Mouse (Mus musculus) left cerebral cortex, adult 8-10 months (tissue): ENCODE measurements at regions not wholly inside any gene's neighbourhood (a gene's known extent, or its start where the extent isn't known, plus 50 kb on each side); places are given as distances from the start of the nearest gene placed in this dataset.

Source experiments
- DNase-seq, 2 experiments: peaks; one replicate each; pipeline ENCODE4 v3.0.0; 2022; ENCODE audit warnings: low spot score in 2 of 2

DNA sequence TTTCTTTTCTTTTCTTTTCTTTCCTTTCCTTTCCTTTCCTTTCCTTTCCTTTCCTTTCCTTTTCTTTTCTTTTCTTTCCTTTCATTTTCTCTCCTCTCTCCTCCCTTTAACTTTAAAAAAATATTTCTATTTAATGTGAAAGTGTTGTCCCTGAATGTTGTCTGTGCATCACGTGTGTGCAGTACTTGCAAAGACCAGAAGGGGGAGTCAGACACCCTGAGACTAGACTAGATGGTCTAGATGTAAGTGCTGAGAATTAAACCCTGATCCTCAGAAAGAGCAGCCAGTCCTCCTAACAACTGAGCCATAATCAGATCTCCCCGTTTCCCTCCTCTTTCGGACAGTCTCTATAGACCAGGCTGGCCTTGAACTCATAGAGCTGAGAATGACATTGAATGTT lies 151.7 kb downstream of the Mtx2 start:
- no peak for DNase-seq

DNA sequence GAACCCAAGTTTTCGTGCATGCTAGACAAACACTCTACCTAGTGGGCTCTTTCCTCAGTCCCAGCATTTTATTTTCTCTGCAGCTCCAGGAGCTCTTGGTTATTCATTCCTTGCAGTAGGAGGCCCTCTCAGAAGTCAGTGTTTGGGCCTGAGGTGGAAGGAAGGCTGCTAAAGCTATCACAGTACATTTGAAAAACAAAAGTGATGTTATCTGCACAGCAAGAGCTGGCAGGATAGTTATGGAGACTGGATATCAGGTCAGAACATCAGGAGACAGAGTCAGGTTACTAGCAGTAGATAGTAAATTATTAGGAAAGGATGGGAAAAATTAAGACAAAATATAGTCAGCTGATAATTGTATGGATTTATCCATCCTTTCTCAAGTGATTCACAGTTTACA lies 152.2 kb downstream of the Mtx2 start:
- no peak for DNase-seq

DNA sequence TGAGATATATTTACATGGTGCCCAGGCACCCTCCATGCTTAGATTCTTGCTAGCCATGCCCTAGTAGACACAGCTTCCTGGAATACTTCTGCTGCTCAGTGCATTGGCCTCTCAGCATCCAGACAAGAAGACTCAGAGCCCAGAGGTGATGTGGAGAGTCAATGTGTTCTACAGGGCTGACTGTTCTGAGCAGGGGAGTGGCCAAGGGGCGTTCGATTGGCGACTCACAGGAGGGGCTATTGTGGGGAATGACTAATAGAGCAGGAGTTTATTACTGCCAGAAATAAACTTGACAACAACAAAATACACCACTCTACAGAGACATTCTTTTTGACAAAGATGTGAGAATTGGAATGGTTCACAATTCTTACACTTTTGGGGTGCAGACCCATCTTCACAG lies 156.3 kb downstream of the Mtx2 start:
- no peak for DNase-seq

DNA sequence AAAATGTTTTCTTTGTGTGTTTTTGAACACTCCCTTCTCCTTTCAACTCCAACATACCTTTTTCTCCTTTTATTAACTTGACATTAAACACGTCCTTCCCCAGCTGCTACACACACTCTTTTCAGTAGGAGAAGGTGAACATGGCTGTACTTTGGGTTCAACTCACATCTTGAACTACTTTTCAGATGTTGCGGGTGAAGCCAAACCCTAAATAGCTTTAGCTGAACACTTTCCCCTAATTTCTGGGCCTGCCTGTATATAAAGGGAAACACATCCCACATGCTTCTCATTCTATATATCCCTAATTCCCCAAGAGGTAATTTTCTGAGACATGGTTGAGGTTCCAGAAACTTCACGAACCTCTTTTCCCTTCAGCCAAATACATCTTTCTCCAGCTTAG lies 168.2 kb downstream of the Mtx2 start:
- DNase-seq = no peak

DNA sequence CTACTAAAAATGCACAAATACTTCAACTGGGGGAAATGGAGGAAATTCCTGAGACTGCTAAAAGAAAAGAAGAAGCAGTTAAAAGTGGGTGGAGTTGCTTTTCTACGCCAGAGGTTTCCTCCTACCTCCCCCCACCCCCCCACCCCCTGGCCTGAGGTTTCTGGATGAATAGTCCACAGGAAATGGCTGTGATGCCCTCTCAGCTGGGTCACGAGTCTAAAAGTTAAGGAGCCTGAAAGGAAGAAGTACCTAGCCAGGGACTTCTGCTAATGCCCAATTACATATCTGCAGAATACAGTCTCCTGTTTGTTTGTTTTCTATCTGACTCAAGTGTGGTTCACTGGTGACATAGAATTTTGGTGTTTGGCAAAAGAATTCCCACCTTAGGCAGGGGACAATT lies 169.4 kb downstream of the Mtx2 start:
- DNase-seq = no peak

DNA sequence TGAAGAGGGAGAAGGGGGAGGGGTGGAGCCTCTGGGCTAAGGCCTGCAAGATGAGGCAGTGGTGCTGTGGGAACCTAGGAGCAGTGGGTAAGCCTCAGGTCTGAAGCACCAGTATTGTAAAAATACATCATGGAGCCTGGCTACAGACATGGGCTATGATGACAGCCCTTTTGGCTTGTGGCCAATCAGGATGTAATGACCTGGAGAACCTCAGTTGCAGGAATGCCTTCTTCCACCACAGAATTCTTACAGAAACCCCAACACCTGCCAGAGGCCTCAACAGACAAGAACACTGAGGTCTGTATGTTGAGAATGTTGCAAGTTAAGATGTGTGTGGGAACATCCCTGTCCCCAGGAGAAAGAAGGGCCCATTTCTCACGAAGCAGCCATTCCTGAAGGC lies 172.1 kb downstream of the Mtx2 start:
- DNase-seq = no peak

DNA sequence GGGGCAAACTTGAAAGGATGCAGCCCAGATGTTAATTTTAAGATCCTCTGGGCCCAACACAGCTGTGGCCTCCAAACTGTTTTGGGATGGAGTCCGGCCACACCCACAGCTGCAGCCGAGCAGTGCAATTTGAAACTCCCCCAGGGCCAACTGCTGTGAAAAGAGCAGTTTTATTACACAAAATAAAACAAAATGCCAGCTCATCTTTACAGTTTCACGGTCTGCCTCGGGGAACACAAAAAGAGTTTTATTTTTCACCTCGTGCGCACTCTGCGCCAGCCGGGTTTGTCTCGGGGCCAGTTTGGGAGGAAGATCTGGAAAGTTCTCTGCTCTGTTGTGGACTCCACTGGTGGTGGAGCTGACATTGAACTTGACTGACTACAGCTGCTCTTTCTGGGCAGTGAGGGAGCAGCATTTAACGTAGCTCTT lies 174.8 kb downstream of the Mtx2 start:
- no peak for DNase-seq

DNA sequence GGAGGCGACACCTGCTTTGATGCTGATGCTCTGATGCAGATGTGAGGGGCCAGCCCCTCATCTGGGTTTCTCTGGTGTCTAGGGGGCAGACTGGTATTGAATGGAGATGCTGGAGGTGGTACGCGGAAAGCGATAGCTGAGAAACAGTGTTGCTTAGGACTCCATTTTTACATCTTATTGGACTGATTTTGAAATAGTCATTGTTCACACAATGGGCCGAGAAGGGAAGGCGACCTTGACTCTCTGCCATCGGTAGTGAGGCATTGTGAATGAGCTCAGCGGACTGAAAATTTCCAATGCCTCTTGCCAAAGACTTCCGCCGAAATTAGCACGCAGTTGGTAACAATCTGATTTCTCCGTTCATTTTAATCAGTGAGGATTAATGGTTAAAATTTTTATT lies 177.0 kb downstream of the Mtx2 start:
- DNase-seq = no peak

DNA sequence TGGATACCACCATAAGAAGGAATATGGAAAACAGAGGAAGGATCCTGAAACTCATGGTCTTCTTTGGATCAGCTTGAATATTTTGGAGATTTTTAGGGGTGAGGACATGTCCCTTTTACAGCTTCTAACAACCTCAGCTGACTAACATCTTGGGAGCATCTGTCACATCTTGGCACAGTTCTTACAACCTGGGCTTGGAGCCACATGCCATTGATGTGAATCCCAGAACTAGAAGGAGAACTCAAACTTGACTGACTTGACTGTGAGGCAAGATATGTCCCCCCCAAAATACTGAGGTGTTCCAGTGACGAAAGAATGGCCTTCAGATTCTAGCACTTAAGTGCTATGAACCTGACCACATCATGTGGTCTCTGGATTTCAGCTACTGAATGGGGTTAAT lies 182.5 kb downstream of the Mtx2 start:
- no peak for DNase-seq

DNA sequence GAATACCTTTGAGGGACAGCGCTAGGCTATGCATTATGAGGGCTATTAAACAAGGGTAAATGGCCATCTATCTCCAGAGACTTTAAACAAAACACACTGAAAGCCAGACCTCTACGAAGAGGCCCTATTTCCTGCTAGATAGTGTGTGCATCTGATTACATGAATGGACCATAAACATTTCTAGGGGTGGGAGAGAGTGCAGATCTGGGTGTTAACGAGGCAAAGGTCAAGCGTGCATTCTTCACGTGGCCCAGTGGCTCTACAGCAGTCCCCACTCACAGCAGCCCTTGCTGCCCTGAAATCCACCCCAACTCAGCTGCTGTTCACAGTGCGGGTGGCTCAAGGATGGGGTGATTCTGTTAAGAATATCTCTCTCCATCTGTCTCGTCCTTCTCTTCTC lies 185.0 kb downstream of the Mtx2 start:
- no peak for DNase-seq

DNA sequence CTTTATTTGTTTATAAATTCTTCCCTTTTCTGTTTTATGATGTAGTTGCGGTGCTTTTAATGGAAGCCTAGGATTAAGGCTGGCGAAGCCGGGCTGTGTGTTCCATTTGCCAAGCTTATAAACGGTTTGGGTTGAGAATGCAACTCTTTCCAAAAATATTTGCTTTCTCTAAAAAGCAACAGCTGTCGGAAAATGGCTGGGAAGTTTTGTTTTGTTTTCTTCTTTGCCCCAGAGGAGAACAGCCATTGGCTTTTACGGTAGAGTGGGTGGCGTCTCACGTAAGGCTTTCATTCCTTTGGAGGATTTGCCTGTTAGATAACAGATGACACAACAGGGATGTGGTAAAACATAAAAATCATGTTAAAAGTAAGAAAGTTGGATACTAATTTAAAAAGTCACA lies 186.4 kb downstream of the Mtx2 start:
- DNase-seq = no peak

DNA sequence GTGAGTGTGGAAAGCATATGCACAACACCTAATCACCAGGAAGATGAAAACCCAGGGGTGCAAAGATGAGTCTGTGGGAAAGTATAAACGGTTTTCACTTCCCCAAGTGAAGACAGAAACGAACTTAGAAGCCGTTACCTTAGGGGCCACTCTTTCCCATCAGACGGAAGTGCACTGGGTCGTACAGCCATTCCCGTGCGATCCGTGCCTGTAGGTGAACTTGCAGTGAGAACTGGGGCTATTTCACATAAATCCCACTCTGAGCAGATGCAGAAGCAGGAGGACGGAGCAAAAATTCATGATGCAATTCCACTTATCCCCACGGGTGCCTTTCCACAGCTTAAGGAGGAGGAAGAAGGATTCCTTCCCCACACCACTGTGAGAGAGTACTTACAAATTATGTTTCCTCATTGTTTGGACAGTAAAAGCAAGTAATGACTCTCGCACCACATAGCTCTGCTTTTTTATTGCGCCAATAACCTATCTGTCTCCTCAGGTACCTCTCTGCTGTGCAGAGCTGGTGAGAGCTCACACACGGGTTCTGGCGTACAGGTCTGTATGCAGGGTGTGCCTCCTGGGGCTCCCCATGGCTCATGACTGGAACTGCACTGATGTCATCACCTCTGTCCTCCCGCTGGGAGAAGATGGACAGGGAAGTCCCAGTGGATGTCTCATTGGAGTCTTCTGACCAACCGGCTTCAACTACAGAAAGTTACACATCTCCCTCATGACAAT lies 189.6 kb downstream of the Mtx2 start:
- DNase-seq = no peak

DNA sequence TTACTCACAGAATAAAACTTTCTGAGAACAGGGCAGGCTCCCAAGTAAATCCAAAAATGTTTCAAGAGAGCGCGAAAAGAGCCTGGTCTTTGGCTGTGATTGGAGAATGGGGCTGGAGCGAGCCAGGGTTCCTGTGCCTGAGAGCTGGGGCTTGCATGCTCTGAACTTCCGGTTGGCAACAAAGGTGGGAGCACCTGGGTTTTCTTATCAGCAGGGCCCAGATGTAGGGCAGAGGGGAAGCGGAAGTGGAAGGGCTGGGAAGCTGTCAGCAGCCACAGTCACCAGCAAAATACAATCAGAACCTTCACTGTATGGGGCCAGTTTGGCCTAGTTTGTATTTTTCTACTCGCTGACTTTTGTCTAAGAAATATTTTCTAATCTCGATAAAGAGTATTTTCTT lies 193.9 kb downstream of the Mtx2 start:
- no peak for DNase-seq

DNA sequence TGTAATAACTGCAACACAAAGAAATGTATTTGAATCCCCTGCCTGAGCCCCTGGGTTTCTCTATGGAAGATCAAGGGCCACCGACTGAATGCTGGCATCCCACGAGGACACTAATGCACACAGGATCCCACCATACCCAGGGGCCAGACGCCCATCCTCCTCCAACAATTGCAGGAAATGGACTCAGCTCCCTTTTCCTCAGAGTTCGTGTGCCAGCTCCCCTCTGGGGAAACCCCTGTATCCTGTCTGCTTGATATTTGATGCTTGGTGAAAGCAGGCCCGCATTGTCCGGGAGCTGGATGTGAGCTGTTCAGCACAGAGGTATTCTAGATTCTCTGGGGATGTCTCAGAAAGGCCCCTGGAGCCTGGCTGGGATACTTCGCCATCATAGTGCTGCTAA lies 196.0 kb downstream of the Mtx2 start:
- no peak for DNase-seq

DNA sequence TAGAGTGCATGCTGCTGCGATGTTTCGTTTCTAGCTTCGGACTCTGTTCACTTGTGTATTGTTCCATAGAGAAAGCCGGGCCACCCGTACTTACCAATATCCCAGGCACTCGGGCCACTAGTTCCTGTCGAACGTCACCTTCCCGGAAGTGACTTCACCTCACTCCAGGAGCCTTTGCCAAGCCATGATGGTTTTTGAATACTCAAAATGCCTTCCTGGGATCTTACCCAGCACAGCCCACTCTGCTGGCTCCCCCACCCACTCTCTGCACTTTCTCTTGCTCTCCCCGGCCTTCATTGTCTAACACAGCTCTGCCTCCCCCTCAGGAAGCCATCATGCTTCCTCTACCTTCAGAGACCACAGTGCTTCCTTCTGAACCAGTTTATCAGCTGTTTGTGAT lies 202.5 kb downstream of the Mtx2 start:
- no peak for DNase-seq

DNA sequence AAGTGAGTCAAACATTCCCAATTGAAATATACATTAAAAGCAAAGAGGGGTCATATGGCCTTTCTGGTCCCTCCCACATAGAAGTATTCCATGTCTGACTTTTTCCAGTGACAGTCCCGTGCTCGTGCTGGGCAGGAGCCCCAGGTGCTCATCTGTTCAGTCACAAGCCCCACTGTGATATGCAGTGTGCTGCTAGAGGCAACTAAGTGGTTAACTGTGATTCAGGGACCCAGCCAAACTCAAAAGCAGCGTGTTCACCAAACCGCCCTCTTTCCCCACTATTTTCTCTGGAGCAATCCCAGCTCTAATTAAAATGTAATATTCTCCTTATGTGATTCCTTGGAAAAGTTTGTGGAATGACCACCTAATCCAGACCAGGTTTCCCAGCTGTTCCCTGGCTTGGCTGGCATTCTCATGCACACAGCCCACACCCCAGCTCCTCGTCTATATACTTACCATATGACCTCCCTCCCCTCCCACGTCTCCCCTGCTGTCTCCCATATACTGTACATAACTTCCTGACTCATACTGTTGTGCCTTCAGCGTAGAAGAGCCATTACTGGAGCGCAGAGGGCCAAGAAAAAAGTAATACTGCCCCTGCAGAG lies 203.6 kb downstream of the Mtx2 start:
- DNase-seq = no peak

DNA sequence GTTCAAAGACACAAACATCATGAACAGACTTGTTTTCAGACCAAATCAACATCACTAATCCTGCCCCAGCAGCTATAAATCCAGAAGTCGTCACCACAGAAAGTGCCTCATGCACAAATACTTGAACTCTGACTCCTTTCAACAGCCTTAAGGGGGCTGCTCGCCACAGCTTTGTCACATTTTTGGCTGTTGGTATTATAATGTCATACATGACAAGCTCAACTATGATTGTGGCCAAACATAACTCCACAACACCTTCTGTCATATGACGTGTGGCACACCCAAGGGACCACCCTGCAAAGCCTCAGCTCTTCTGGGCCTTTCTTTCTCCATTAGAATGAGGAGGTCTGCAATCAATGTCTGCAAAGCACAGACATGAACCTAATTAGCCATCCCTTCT lies 209.1 kb downstream of the Mtx2 start:
- DNase-seq = no peak

DNA sequence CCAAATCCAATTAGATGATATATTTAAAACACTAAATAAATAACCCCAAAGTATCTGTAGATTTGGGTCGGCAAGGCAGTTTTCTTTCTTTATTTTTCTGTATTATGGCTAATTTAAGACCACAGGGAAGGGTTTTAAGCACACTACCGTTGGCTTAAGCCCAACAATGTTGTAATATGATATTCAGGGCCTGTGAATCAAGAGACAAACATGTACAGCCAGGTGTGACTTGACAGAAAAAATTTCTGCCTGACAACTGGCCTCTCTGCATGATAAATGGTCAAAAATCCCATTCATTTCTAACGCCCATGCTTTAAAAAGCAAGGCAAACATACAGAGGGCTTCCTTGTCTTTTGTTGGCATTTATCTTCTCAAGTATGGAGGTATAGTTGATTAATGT lies 213.5 kb downstream of the Mtx2 start:
- no peak for DNase-seq

DNA sequence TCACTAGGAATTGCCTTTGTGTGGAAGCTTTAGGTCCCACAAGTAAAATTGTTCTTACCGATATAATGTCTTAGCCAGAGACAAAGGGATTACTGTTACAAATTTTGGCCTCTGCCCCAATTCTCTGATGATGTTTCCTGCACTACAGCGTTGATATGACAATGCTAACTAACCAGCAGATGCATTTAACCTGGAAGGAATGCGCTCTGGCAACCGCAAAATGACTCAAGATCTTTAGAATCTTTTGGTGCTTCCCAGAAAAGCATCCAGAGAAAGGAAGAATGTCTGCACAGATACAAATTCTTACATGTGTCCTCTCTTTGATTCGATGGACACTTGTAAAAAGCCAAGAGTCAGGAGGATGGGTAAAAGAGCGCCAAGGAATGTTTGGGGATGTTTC lies 221.3 kb downstream of the Mtx2 start:
- DNase-seq = no peak

DNA sequence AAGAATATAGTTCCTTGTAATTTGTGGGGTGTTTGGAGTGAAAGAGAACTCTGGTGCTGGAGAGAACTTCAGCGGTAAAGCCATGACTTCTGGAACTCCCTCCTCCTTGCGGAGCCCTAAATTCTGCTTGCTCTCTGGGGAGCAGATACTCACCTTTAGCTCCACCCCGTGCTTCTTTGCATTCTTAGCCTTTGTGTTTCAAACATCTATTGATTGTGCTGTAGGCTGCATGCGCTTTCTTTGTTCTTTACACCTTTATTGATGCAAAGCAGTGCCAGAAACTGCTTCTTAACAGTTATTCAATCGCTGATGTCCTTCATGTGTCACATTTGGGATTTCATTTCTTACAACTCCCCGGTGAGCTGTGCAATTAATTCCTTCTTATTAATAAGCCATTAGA lies 222.5 kb downstream of the Mtx2 start:
- DNase-seq = no peak

DNA sequence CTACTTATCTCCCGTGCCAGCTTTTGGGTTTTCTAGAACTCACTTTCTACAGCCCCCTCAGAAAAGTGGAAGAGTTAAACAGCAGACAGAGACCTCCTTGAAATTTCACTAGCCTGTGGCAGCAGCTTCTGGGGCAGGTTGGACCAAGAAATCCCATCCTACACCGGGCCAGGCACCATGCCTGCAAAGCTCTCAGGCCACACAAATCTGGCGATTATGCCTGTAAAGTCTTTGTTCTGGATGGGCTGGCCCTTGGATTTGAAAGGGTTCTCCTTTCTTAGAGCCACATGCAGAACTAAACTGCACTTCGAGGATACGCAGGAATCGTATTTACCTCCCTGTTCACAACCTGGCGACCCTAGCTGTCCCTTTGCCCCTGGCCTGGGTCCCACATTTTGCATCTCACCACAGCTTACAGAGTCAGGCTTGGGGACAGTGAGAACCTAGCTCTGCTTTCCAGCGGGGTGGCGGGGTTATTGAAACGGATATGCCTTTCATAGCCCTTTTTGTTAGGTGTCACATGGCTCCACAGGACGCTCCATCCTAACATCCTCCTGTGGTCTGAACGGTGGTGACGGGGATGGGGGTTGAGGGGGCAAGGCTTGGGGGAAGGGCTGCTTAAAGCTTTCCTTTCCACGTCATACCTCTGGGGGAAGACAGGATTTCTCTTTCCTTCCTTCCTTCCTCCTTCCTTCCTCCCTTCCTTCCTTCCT lies 229.0 kb downstream of the Mtx2 start:
- no peak for DNase-seq

DNA sequence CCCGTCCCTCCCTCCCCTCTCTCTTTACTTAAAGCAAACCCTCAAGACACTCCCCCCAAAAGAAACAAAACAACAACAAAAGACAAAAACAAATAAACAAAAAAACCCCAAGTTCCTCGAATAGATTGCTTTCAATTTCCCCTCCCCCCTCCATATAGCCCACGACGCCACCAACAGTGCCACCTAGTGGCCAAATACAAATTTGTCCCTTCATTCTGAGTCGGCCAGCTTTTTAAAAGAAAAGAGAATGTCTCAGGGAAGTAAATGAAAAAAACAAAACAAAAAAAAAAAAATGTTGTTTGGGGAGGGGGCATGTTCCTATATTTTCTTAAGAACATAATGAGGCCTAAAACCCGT lies 229.6 kb downstream of the Mtx2 start:
- DNase-seq = no peak

DNA sequence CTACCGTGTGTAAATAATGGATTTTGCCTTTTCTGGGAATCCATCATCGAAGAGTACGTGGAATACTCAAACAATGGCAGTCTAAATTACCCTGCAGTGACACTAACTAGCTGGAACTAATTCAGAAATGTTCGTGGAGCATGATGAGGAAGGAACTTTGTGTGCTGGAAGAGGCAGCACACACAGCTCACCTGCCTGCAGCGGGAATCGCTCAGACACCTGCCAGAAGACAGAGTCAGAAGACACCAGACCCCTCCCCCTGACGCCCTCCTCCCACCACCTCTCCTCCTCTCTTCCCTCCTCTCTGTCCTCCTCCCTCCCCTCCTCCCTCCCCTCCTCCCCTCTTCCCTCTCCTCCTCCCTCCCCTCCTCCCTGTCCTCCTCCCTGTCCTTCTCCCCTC lies 235.4 kb downstream of the Mtx2 start:
- no peak for DNase-seq
